29 mouse cellular contexts compared by ENCODE assay signal in the genomic region with DNA sequence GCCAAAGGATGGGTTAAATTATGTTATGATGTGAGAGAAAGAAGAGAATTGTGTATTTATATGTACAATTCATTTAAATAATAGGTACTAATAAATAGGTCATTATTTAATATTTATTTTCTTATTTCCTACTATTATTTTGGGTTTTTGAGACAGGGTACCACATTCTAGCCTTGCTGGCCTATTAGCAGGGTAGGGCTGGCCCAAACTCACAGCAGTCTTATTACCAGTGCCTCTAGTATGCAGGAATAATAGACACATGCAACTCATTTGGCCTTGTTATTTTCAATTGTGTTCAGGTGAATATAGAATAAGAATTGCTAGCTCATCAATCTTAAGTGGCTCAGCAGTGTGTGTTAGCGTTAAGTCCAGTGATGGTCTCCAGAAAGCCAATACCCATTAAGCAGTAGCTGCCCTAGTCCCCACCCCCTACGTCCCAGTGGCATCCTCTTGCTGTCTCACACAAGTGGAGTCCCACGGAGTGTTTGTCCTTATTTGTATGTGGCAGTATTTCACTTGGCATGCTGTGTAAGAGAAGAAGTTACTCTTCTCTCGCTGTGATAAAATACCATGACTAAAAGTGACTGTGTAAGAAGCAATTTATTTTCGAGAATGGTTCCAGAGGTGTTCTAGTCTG.
DNase-seq lines count a peak whose midpoint lies in the region; ATAC-seq and TF ChIP-seq lines count a peak whose summit lies in the region.
"Had no signal": no experiment of that assay in that cellular context is flagged by ENCODE, and none has a peak within 500 bp of the region (broad histone marks: within the 10 kb centered on the region; RNA-seq: fewer than 3 reads in every experiment).

No protein-coding gene starts in this region.

- H3K4me1 ChIP-seq in forebrain, embryonic 13.5 days, result 0 out of 2 replicates have a peak, but pooled peaks cover 10% of the 10 kb centered on the region
- no peaks in the 10 kb centered on the region for H3K4me1 ChIP-seq in forebrain, embryonic 14.5 days (ENCODE audit: control insufficient read depth, insufficient read depth, low read length)
- H3K4me1 ChIP-seq in limb, embryonic 11.5 days (ENCODE audit: control insufficient read depth, insufficient read depth, low read length), result peaks cover 12% of the 10 kb centered on the region
- H3K4me1 ChIP-seq: hindbrain, embryonic 12.5 days; intestine, embryonic 15.5 days; liver, embryonic 13.5 days had no signal

- no peaks in the 10 kb centered on the region for H3K27me3 ChIP-seq in forebrain, embryonic 13.5 days
- H3K27me3 ChIP-seq in forebrain, embryonic 14.5 days (replicated peaks; ENCODE audit: control insufficient read depth, insufficient read depth, low read length), result no peaks in the 10 kb centered on the region
- no peaks in the 10 kb centered on the region for H3K27me3 ChIP-seq in limb, embryonic 11.5 days (ENCODE audit: control insufficient read depth, insufficient read depth, low read length)
- H3K27me3 ChIP-seq: CH12.LX; hindbrain, embryonic 12.5 days; intestine, embryonic 15.5 days; limb, embryonic 15.5 days; liver, embryonic 13.5 days had no signal

- H3K4me3 ChIP-seq in forebrain, embryonic 13.5 days, result no peak overlapping the region
- H3K4me3 ChIP-seq in forebrain, embryonic 14.5 days (ENCODE audit: low read depth, low read length), result no peak overlapping the region
- no peak overlapping the region for H3K4me3 ChIP-seq in left cerebral cortex, adult 2 months
- H3K4me3 ChIP-seq in limb, embryonic 11.5 days (ENCODE audit: low read depth, low read length), result no peak overlapping the region
- H3K4me3 ChIP-seq: erythroblast, embryonic 14.5 days; hindbrain, embryonic 12.5 days; intestine, embryonic 15.5 days; limb, embryonic 15.5 days; liver, embryonic 13.5 days had no signal

- no peak overlapping the region for H3K27ac ChIP-seq in forebrain, embryonic 13.5 days
- H3K27ac ChIP-seq in forebrain, embryonic 14.5 days (ENCODE audit: low read depth, low read length), result no peak overlapping the region
- H3K27ac ChIP-seq in left cerebral cortex, adult 2 months, result peak overlapping the region; percentile 75
- no peak overlapping the region for H3K27ac ChIP-seq in limb, embryonic 11.5 days (replicated peaks; ENCODE audit: low read depth, low read length)
- H3K27ac ChIP-seq: hindbrain, embryonic 12.5 days; intestine, embryonic 15.5 days; kidney, postnatal 0 days; limb, embryonic 15.5 days; liver, embryonic 13.5 days; stomach, postnatal 0 days had no signal

- no peak overlapping the region for H3K9ac ChIP-seq in forebrain, embryonic 13.5 days
- H3K9ac ChIP-seq in forebrain, embryonic 14.5 days (ENCODE audit: low read length), result no peak overlapping the region
- H3K9ac ChIP-seq in limb, embryonic 11.5 days (ENCODE audit: low read length), result no peak overlapping the region
- H3K9ac ChIP-seq: hindbrain, embryonic 12.5 days; intestine, embryonic 15.5 days; limb, embryonic 15.5 days; liver, embryonic 13.5 days had no signal

- H3K36me3 ChIP-seq in forebrain, embryonic 13.5 days (ENCODE audit: poor library complexity, severe bottlenecking), result no peaks in the 10 kb centered on the region
- H3K36me3 ChIP-seq in forebrain, embryonic 14.5 days (ENCODE audit: control insufficient read depth, insufficient read depth, low read length), result no peaks in the 10 kb centered on the region
- H3K36me3 ChIP-seq in limb, embryonic 11.5 days (ENCODE audit: control insufficient read depth, insufficient read depth, low read length), result no peaks in the 10 kb centered on the region
- H3K36me3 ChIP-seq: hindbrain, embryonic 12.5 days; intestine, embryonic 15.5 days; limb, embryonic 15.5 days; liver, embryonic 13.5 days had no signal

- no peaks in the 10 kb centered on the region for H3K9me3 ChIP-seq in forebrain, embryonic 13.5 days (replicated peaks)
- H3K9me3 ChIP-seq in forebrain, embryonic 14.5 days (replicated peaks; ENCODE audit: control insufficient read depth, low read length), result no peaks in the 10 kb centered on the region
- H3K9me3 ChIP-seq in limb, embryonic 11.5 days (ENCODE audit: control insufficient read depth, low read length), result no peaks in the 10 kb centered on the region
- H3K9me3 ChIP-seq: hindbrain, embryonic 12.5 days; intestine, embryonic 15.5 days; limb, embryonic 15.5 days; liver, embryonic 13.5 days had no signal

- H3K4me2 ChIP-seq in forebrain, embryonic 13.5 days, result no peak overlapping the region
- H3K4me2 ChIP-seq in forebrain, embryonic 14.5 days (ENCODE audit: low read length), result no peak overlapping the region
- H3K4me2 ChIP-seq in limb, embryonic 11.5 days (ENCODE audit: low read depth, severe bottlenecking), result no peak overlapping the region
- H3K4me2 ChIP-seq: hindbrain, embryonic 12.5 days; intestine, embryonic 15.5 days; limb, embryonic 15.5 days; liver, embryonic 13.5 days had no signal

- 0 out of 2 replicates have a peak, but pooled peaks have one; percentile 38 for ATAC-seq in forebrain, embryonic 13.5 days
- ATAC-seq in forebrain, embryonic 14.5 days, result no peak; the same call in 1 of the 2 replicates
- no peak for ATAC-seq in limb, embryonic 11.5 days (ENCODE audit: insufficient number of reproducible peaks, low FRiP score, low TSS enrichment, low read depth)
- ATAC-seq: activated CD4-positive, CD25-positive, alpha-beta regulatory T cell, adult 4 months; intestine, embryonic 15.5 days; lung, postnatal 0 days had no signal

- TF ChIP-seq CTCF in left cerebral cortex, adult 2 months (IDR thresholded peaks at IDR 0.05), result no peak

- intact Hi-C loops in heart, postnatal 25 days (cut with DNase I), result no loop called here
- intact Hi-C loops in left cerebral cortex, adult 2 months (cut with DNase I), result loop anchor here (2.0 to 5.0 kb wide), 2 partner anchors 64 to 124 kb away; no protein-coding TSS in a partner anchor
- intact Hi-C loops in left cerebral cortex, postnatal 10 days (cut with DNase I), result no loop called here

- WGBS in forebrain, embryonic 13.5 days, result 78% methylated on average over 5 of the region's 5 CpGs
- 71% methylated on average over 5 of the region's 5 CpGs for WGBS in forebrain, embryonic 14.5 days
- WGBS in limb, embryonic 11.5 days, result 48% methylated on average over 5 of the region's 5 CpGs

- DNase-seq in forebrain, embryonic 14.5 days (ENCODE audit: low spot score), result no peak
- peak; percentile 68 for DNase-seq in heart, adult 11 months
- no peak for DNase-seq in heart, postnatal 25 days (ENCODE audit: low spot score)
- DNase-seq in left cerebral cortex, adult 2 months (ENCODE audit: extremely low spot score in 1 of 2, low spot score in 2 of 2), result no peak
- DNase-seq in left cerebral cortex, postnatal 10 days (ENCODE audit: extremely low spot score in 1 of 2, low spot score in 2 of 2), result no peak
- peak; percentile 21 for DNase-seq in limb, embryonic 11.5 days (ENCODE audit: low spot score)
- no peak for DNase-seq in kidney, adult 9 months
- DNase-seq: adrenal gland, adult 2 months; adrenal gland, postnatal 36 days; cerebellum, adult 18-20 months; heart, postnatal 14 days; kidney, adult 2 months; kidney, postnatal 4 days; liver, embryonic 13.5 days; lung, adult 18-20 months; lung, postnatal 4 days; spleen, adult 18-20 months; thymus, adult 18-20 months; thymus, postnatal 25 days had no signal

Comparison
In these comparisons a context has a peak if more than half of its experiments do, and no peak if none do; other contexts are left out.
1. DNase-seq: peak in heart, adult 11 months (single experiment) and limb, embryonic 11.5 days (single experiment); none in forebrain, embryonic 14.5 days (single experiment), heart, postnatal 25 days (single experiment), left cerebral cortex, adult 2 months (0 of 2), left cerebral cortex, postnatal 10 days (0 of 2) and kidney, adult 9 months (single experiment).